Mouse (Mus musculus) thymus, postnatal 4 days (tissue): ENCODE results near the gene Gdf3.
"Not testable (repeated sequence)": the region's sequence is repeated elsewhere in the genome, so short reads cannot be mapped to it uniquely, and the experiment has no call there.

Experiments used
- DNase-seq: peaks from one replicate; pipeline ENCODE4 v3.0.0; 2021

Gdf3 gene

GRCm38 (mm10) chr6:122609771-122610170, at the start of gene Gdf3:
Gdf3 (minus strand) TSS chr6:122610087.
- DNase-seq, result no peak

GRCm38 (mm10) chr6:122659567-122659966, 49.7 kb upstream of the Gdf3 start:
- DNase-seq, result peak; percentile 23

GRCm38 (mm10) chr6:122657630-122658029, 47.7 kb upstream of the Gdf3 start:
- no peak for DNase-seq

- DNase-seq, result no peak
Observed at GRCm38 (mm10) chr6:122654301-122654700, 44.4 kb upstream of the Gdf3 start.

GRCm38 (mm10) chr6:122650398-122650980, 40.6 kb upstream of the Gdf3 start:
- no peak for DNase-seq

- DNase-seq, result no peak
Observed at GRCm38 (mm10) chr6:122649903-122650302, 40.0 kb upstream of the Gdf3 start.

- DNase-seq, result not testable (repeated sequence)
Observed at GRCm38 (mm10) chr6:122644196-122644595, 34.3 kb upstream of the Gdf3 start.

- not testable (repeated sequence) for DNase-seq
Observed at GRCm38 (mm10) chr6:122637566-122637965, 27.7 kb upstream of the Gdf3 start.

GRCm38 (mm10) chr6:122636666-122637065, 26.8 kb upstream of the Gdf3 start:
- no peak for DNase-seq

GRCm38 (mm10) chr6:122635315-122635714, 25.4 kb upstream of the Gdf3 start:
- DNase-seq, result no peak

- peak; percentile 22 for DNase-seq
Observed at GRCm38 (mm10) chr6:122633411-122633810, 23.5 kb upstream of the Gdf3 start.

- no peak for DNase-seq
Observed at GRCm38 (mm10) chr6:122627469-122628108, 17.7 kb upstream of the Gdf3 start.

GRCm38 (mm10) chr6:122626110-122626509, 16.2 kb upstream of the Gdf3 start, which contains the start of gene Dppa3:
Dppa3 (plus strand) TSS chr6:122626410.
- no peak for DNase-seq

- DNase-seq, result no peak
Observed at GRCm38 (mm10) chr6:122625156-122625555, 15.3 kb upstream of the Gdf3 start.

GRCm38 (mm10) chr6:122624480-122624879, 14.6 kb upstream of the Gdf3 start:
- no peak for DNase-seq

GRCm38 (mm10) chr6:122621066-122621465, 11.2 kb upstream of the Gdf3 start:
- no peak for DNase-seq

- DNase-seq, result no peak
Observed at GRCm38 (mm10) chr6:122616022-122616421, 6.1 kb upstream of the Gdf3 start.

- peak; percentile 69 for DNase-seq
Observed at GRCm38 (mm10) chr6:122614047-122614446, 4.2 kb upstream of the Gdf3 start.

- no peak for DNase-seq
Observed at GRCm38 (mm10) chr6:122612426-122612825, 2.5 kb upstream of the Gdf3 start.

- DNase-seq, result no peak
Observed at GRCm38 (mm10) chr6:122609377-122609728, 534 bp downstream of the Gdf3 start.

- DNase-seq, result no peak
Observed at GRCm38 (mm10) chr6:122608434-122609376, 1.2 kb downstream of the Gdf3 start.

GRCm38 (mm10) chr6:122607700-122608099, 2.2 kb downstream of the Gdf3 start:
- DNase-seq, result no peak

- no peak for DNase-seq
Observed at GRCm38 (mm10) chr6:122606661-122607060, 3.2 kb downstream of the Gdf3 start.

GRCm38 (mm10) chr6:122605483-122605882, 4.4 kb downstream of the Gdf3 start:
- peak; percentile 46 for DNase-seq
